Mouse (Mus musculus) left cerebral cortex, adult 9 months (tissue): ENCODE measurements around the gene Bach2.

Source experiments
- DNase-seq, 2 experiments: peaks; one replicate each; pipeline ENCODE4 v3.0.0; 2022; ENCODE audit warnings: low spot score in 2 of 2

The Bach2 gene

GRCm38 (mm10) chr4:32425641-32426040 lies 187.0 kb downstream of the Bach2 start:
- no peak for DNase-seq

GRCm38 (mm10) chr4:32426779-32427577 lies 188.4 kb downstream of the Bach2 start:
- no peak for DNase-seq

- no peak for DNase-seq
These were observed 190.1 kb downstream of the Bach2 start for GRCm38 (mm10) chr4:32428738-32429137.

- DNase-seq = no peak
These were observed 191.5 kb downstream of the Bach2 start for GRCm38 (mm10) chr4:32430136-32430535.

DNA sequence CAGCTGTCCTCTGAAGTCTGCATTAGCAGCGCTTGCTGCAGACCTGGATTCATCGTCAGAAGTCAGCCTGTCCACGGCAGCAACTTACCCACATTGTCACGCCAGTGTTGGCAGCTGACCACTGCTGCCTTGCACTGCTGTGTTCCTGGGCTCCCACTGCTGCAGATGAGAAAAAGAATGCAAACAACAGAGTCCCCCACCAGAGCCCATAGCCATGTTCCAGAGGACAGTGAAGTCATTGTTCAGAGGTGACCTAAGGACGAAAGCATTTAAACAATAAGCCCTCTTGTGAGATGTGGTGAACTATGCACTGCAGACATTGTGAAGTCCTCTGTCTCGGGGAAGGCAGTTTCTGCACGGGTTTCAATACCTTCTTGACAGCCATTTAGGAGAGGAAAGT lies 192.4 kb downstream of the Bach2 start:
- DNase-seq = peak; percentile 42 to 56

DNA sequence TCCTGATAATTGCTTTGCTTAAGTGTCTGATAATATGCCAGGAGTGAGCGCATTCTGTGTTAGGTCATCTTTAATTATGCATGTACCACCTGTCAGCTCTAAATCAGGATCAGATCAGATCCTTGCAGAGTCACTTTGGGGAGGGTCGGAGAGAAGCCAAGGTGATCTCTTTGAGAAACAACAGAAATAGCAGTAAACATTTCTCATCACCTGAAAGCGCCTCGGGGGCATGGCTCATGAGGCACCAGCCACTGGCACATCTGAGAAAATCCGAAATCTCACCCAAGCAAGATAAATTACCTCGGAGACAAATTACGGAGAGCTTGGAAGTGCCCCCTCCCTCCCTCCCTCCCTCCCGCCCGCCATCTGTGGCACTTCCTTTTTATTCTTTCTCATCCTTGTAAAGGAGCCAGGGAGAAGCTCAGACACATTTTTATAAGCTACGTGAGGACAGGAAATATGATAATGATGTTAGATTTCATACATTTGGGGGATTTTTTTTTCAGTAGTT lies 193.7 kb downstream of the Bach2 start:
- no peak for DNase-seq

- no peak for DNase-seq
These were observed 194.3 kb downstream of the Bach2 start for GRCm38 (mm10) chr4:32432945-32433344.

GRCm38 (mm10) chr4:32434612-32435011 lies 196.0 kb downstream of the Bach2 start:
- no peak for DNase-seq

DNA sequence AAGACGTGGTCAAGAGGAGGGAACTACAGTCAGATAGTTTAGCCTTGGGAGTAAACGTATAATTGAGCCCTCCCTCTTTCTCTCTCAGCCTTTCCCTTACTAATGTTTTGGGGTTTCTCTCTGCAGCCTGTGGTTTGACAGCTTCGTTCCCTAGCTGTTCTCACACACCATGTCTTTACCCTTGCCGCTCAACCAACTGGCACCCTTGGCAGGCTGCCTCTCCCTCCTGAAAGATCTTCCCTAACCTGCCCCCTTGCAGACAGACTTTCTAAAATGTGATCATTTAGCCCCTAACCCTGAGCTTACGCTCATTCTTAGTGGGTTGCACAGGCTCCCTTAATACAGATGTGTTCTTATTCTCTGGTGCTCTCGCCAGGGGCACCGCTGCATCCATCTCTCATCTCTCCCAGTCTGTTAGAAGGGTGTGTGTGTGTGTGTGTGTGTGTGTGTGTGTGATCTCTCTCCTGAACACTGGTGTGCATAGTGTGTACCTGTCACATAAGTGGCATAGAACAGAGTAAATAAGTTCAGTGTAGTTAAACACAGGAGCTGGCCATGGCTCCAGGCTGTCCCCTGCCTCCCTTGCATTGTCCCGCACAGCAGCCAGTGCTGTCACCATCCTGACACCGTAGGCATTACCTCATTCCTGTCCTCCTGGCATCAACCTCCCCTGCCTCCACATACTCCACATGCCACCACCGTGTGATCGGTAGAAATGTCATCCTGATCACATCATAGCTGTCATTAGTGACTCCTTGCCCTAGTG lies 201.6 kb downstream of the Bach2 start:
- no peak for DNase-seq

GRCm38 (mm10) chr4:32440740-32441072 lies 202.1 kb downstream of the Bach2 start:
- DNase-seq = no peak

DNA sequence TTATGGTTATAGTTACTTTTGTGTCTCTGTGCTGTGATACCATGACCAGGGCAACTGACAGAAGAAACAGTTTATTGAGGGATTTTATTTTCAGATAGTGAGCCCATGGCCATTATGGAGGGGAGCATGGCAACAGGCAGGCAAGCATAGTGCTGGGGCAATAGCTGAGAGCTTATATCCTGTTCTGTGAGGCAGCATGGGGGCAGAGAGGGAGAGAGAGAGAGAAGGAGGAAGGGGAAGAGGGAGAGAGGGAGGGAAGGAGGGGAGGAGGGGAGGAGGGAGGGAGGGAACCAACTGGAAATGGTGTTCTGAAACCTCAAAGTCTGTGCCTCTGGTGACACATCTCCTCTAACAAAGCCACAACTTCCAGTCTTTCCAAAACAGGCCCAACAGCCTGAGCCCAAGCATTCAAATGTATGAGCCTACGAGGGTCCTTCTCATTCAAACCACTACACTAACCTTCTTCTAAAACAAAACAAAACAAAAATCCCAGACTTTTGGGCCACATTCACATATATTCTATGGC lies 206.1 kb downstream of the Bach2 start:
- DNase-seq = no peak

DNA sequence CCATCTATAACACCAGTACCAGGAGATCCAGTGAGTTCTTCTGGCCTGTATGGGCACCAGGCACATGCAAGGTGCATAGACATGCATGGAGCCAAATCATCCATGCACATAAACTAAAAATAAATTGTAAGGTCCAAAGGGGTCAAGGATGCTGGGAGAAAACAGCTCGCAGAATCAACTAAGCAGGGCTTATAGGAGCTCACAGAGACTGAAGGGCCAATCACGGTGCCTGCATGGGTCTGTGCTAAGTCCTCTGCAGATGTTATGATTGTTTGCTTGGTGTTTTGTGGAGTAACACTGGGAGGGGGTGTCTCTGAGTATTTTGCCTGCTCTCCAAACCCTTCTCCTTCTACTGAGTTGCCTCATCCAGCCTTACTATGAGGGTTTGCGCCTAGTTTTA lies 209.2 kb downstream of the Bach2 start:
- no peak for DNase-seq

DNA sequence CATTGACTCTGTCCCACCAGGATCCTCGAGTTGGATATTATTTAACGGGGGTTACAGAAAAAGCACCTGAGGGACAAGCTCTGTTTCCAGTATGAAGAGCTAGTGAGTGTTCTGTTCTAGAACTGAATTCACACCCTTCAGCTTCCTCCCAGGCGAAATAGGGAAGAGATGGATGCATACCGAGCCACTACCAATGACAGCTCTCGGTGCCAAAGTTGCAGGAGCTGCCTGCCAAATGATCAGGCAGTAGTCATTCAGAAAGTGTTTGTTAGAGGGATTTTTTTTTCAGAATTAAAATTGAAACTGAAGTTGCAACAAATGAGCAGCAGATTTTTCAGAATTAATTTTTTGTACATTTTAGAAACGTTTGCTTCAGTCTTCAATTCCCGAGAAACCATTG lies 223.4 kb downstream of the Bach2 start:
- DNase-seq = no peak

DNA sequence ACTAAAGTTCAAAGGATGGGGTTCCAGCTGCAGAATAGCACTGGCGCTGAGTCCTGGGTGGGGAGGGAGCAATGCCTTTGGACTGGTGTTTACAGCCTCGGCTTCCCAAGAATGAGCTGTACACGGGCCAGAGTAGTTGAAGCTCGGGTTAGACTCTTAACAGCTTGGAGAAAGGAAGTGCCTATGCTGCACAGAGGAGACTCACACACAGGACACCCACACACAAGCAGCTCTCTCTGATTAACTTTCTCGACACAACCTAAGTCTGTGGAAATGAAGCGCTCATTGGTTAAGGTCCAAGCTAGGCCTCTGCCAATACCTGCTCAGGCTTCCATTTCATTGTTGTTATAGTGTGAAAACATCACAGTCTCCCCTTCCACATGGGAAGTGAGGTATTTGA lies 224.5 kb downstream of the Bach2 start:
- DNase-seq = no peak

GRCm38 (mm10) chr4:32464540-32464939 lies 225.9 kb downstream of the Bach2 start:
- peak in 1 of 2 experiments; percentile 37 for DNase-seq

DNA sequence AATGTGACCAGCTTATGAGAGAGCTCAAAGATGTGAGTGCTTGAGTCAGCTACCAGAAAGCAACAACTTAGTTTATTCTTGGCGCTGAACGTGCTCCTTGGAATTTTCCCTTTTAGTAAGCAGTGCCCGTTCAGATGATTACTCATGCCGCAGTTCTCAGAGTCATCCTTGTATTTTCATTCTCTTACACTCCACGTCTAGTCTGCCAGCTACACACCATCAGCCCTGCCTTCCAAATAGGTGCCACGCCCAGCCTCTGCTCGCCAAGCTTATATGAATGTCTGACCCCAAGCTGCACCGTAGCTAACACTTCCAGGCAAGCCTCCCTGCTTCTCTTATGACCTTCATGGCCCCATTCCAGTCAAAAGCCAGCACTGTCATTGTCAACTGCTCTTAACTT lies 227.4 kb downstream of the Bach2 start:
- peak in 1 of 2 experiments; percentile 53 for DNase-seq

GRCm38 (mm10) chr4:32477977-32478660 lies 239.5 kb downstream of the Bach2 start:
- DNase-seq = no peak

- no peak for DNase-seq
These were observed 240.6 kb downstream of the Bach2 start for GRCm38 (mm10) chr4:32479231-32479630.

DNA sequence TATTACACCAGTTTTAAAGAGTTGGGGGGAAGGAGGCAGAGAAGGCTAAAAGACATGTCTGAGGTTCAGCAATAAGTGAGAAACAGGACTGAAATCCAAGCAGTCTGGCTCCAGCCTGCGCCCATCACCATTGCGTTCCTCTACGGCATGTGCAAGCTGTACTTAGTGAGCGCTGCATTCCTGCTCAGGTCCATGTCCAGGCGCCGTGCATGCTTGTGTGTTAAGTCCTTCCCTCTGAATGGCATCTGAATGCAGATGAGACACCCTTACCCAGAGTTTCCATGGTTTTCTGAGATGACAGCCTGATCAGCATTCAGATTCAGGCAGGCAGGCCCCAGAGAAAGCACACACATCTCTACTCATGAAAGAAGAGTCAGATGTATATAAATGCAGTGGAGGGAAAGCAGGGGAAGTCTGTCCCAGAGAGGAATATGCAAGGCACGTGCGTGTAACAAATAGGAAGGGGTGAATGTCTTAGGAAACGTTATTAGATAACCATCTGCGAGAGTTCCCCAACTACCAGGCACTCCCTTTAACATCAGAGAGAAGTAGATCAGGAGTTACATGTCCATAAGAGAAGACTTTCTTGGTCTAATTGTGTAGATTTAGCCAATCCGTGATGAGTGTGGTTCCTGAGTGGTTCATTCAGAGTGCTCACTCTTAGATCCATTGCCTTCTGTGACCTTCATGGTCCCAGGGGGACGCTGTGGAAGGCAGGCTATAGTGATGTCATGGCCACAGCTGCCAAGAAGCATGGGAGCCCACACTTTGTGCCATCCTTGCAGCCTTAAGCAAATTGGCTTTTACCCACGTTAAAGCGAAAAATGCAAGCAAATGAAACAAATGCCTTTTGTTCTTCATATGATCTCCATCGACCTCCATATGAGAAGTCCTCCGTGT lies 241.4 kb downstream of the Bach2 start:
- no peak for DNase-seq

- peak in 1 of 2 experiments; percentile 25 for DNase-seq
These were observed 242.9 kb downstream of the Bach2 start for GRCm38 (mm10) chr4:32481366-32482055.
